ENCODE assay signal across 8 mouse cellular contexts in genomic region chrX:53056627-53057026, GRCm38 (mm10).
DNase-seq lines count a peak whose midpoint lies in the region; ATAC-seq and TF ChIP-seq lines count a peak whose summit lies in the region.

No protein-coding gene starts in this region.

- H3K4me3 ChIP-seq in ES-E14 (ENCODE audit: insufficient read depth in 1 of 2, low read depth in 1 of 2, low read length in 2 of 2, poor library complexity in 1 of 2, severe bottlenecking in 1 of 2), result peak overlapping the region; percentile 70 to 87
- H3K4me3 ChIP-seq in embryonic facial prominence, embryonic 14.5 days (ENCODE audit: low read depth, low read length), result peak overlapping the region; percentile 58
- peak overlapping the region; percentile 64 for H3K4me3 ChIP-seq in hindbrain, embryonic 10.5 days
- H3K4me3 ChIP-seq in limb, embryonic 13.5 days, result peak overlapping the region; percentile 59
- H3K4me3 ChIP-seq in midbrain, embryonic 11.5 days (ENCODE audit: low read depth, low read length), result peak overlapping the region; percentile 47

- H3K9me3 ChIP-seq in ES-E14 (ENCODE audit: control insufficient read depth, insufficient read depth, low read depth, low read length), result no peaks in the 10 kb centered on the region
- no peaks in the 10 kb centered on the region for H3K9me3 ChIP-seq in embryonic facial prominence, embryonic 14.5 days (ENCODE audit: control insufficient read depth, low read length)
- peaks cover 3% of the 10 kb centered on the region; the same call in 1 of the 2 replicates for H3K9me3 ChIP-seq in hindbrain, embryonic 10.5 days
- no peaks in the 10 kb centered on the region for H3K9me3 ChIP-seq in limb, embryonic 13.5 days
- H3K9me3 ChIP-seq in midbrain, embryonic 11.5 days (ENCODE audit: control insufficient read depth, low read length), result no peaks in the 10 kb centered on the region

- H3K27me3 ChIP-seq in embryonic facial prominence, embryonic 14.5 days (replicated peaks; ENCODE audit: control insufficient read depth, insufficient read depth, low read length), result no peaks in the 10 kb centered on the region
- peaks cover 19% of the 10 kb centered on the region for H3K27me3 ChIP-seq in hindbrain, embryonic 10.5 days (ENCODE audit: insufficient read depth, poor library complexity, severe bottlenecking)
- peaks cover 11% of the 10 kb centered on the region; the same call in 1 of the 2 replicates for H3K27me3 ChIP-seq in limb, embryonic 13.5 days
- H3K27me3 ChIP-seq in midbrain, embryonic 11.5 days (ENCODE audit: control insufficient read depth, insufficient read depth, low read length), result no peaks in the 10 kb centered on the region

- peak overlapping the region; percentile 64 for H3K9ac ChIP-seq in ES-E14 (ENCODE audit: insufficient read depth, low read depth, low read length, poor library complexity, severe bottlenecking)
- H3K9ac ChIP-seq in embryonic facial prominence, embryonic 14.5 days (ENCODE audit: low read depth, low read length), result peak overlapping the region; percentile 85
- H3K9ac ChIP-seq in limb, embryonic 13.5 days, result peak overlapping the region; percentile 92
- peak overlapping the region; percentile 64 for H3K9ac ChIP-seq in midbrain, embryonic 11.5 days (ENCODE audit: low read length)

- H3K36me3 ChIP-seq in ES-E14 (ENCODE audit: control insufficient read depth, insufficient read depth, low read length, poor library complexity, severe bottlenecking), result no peaks in the 10 kb centered on the region
- H3K36me3 ChIP-seq in embryonic facial prominence, embryonic 14.5 days (ENCODE audit: control insufficient read depth, insufficient read depth, low read length), result peaks cover 10% of the 10 kb centered on the region
- H3K36me3 ChIP-seq in hindbrain, embryonic 10.5 days, result no peaks in the 10 kb centered on the region
- H3K36me3 ChIP-seq in limb, embryonic 13.5 days, result peaks cover 6% of the 10 kb centered on the region; the same call in 1 of the 2 replicates
- no peaks in the 10 kb centered on the region for H3K36me3 ChIP-seq in midbrain, embryonic 11.5 days (ENCODE audit: control insufficient read depth, insufficient read depth, low read length)

- no peak overlapping the region for H3K27ac ChIP-seq in ES-E14 (ENCODE audit: insufficient read depth, low read depth, low read length, poor library complexity, severe bottlenecking)
- H3K27ac ChIP-seq in embryonic facial prominence, embryonic 14.5 days (replicated peaks; ENCODE audit: low read depth, low read length), result peak overlapping the region; percentile 93
- peak overlapping the region; percentile 89 for H3K27ac ChIP-seq in hindbrain, embryonic 10.5 days
- H3K27ac ChIP-seq in limb, embryonic 13.5 days, result peak overlapping the region; percentile 97
- peak overlapping the region; percentile 44 for H3K27ac ChIP-seq in midbrain, embryonic 11.5 days (ENCODE audit: low read depth, low read length)

- peak overlapping the region; percentile 64 for H3K4me2 ChIP-seq in embryonic facial prominence, embryonic 14.5 days (ENCODE audit: low read depth, low read length)
- peak overlapping the region; percentile 65 for H3K4me2 ChIP-seq in limb, embryonic 13.5 days (replicated peaks)
- peak overlapping the region; percentile 54 for H3K4me2 ChIP-seq in midbrain, embryonic 11.5 days

- ATAC-seq in embryonic facial prominence, embryonic 14.5 days (ENCODE audit: low read depth), result no peak
- peak; percentile 6; the same call in 1 of the 2 replicates for ATAC-seq in limb, embryonic 13.5 days (ENCODE audit: low FRiP score, low read depth)
- peak; percentile 58 for ATAC-seq in midbrain, embryonic 11.5 days (ENCODE audit: low FRiP score)

- peak; percentile 86 for DNase-seq in 416B (ENCODE audit: low read depth)
- no peak for DNase-seq in ES-E14 (ENCODE audit: low read depth, low spot score)
- peak; percentile 74 for DNase-seq in embryonic facial prominence, embryonic 14.5 days (ENCODE audit: low spot score)
- peak; percentile 49 for DNase-seq in hindbrain, embryonic 10.5 days (ENCODE audit: low spot score)
- peak; percentile 91 for DNase-seq in midbrain, embryonic 11.5 days (ENCODE audit: low spot score, missing footprints)
- peak; percentile 15 for DNase-seq in testis, postnatal 14 days (ENCODE audit: low spot score)
- DNase-seq in right cerebral cortex, postnatal 36 days (ENCODE audit: low spot score in 2 of 2), result no peak

- in situ Hi-C loops in ES-E14 (cut with MboI; ENCODE audit: low sequenced_read_pairs in 2 of 2, unreplicated experiment in 2 of 2), result no loop called here

- WGBS in embryonic facial prominence, embryonic 14.5 days, result 22% methylated on average over 30 of the region's 33 CpGs
- WGBS in hindbrain, embryonic 10.5 days, result 22% methylated on average over 30 of the region's 33 CpGs
- 25% methylated on average over 32 of the region's 33 CpGs for WGBS in limb, embryonic 13.5 days
- WGBS in midbrain, embryonic 11.5 days, result 18% methylated on average over 32 of the region's 33 CpGs

- peaks cover 0 to 2% of the 10 kb centered on the region in 2 experiments; a peak in 1 of 4 replicates for H3K4me1 ChIP-seq in ES-E14 (ENCODE audit: control insufficient read depth in 2 of 2, insufficient read depth in 2 of 2, low read length in 2 of 2, poor library complexity in 1 of 2)
- peaks cover 11% of the 10 kb centered on the region for H3K4me1 ChIP-seq in embryonic facial prominence, embryonic 14.5 days (ENCODE audit: control insufficient read depth, insufficient read depth, low read length)
- H3K4me1 ChIP-seq in hindbrain, embryonic 10.5 days (replicated peaks), result peaks cover 23% of the 10 kb centered on the region
- peaks cover 7% of the 10 kb centered on the region for H3K4me1 ChIP-seq in limb, embryonic 13.5 days
- H3K4me1 ChIP-seq in midbrain, embryonic 11.5 days (ENCODE audit: control insufficient read depth, insufficient read depth, low read length), result no peaks in the 10 kb centered on the region; the same call in 1 of the 2 replicates

TF ChIP-seq in ES-E14, 5 proteins besides CTCF, POLR2A, EP300 and RAD21:
- TF ChIP-seq ZNF384 (IDR thresholded peaks at IDR 0.05; ENCODE audit: low read depth, low read length), result no peak
TF ChIP-seq in ES-E14: peak in this region for 0.

Comparison
In these comparisons a context has a peak if more than half of its experiments do, and no peak if none do; other contexts are left out.
1. DNase-seq: peak in 416B (single experiment), embryonic facial prominence, embryonic 14.5 days (single experiment), hindbrain, embryonic 10.5 days (single experiment), midbrain, embryonic 11.5 days (single experiment) and testis, postnatal 14 days (single experiment); none in ES-E14 (single experiment) and right cerebral cortex, postnatal 36 days (0 of 2).
2. Peak in every context shown above with its lines, with median percentiles within 50 percentile points of each other: H3K4me3 ChIP-seq, H3K9ac ChIP-seq and H3K4me2 ChIP-seq.